Mouse (Mus musculus): Measurements from ENCODE around the gene Cbr4.
A peak's percentile ranks its signal among the peaks of the same experiment; 100 is the strongest.

- TF ChIP-seq CTCF (IDR thresholded peaks at IDR 0.05; ENCODE audit: low read depth, low read length) = no peak
- 0 out of 2 replicates have a peak, but pooled peaks have one; percentile 20 for TF ChIP-seq EP300 (IDR thresholded peaks at IDR 0.05; ENCODE audit: insufficient read depth, low read depth, low read length)
Measured at GRCm38 (mm10) chr8:61516745-61517501, 29.4 kb downstream of the Cbr4 start.
